Mouse (Mus musculus) CH12.LX (cell line): ENCODE results near the gene Fam186b. TPM values are rescaled to one million over a fixed set of nuclear protein-coding genes. Genes with fewer than 3 reads are reported as not detected.

Experiments
- DNase-seq: peaks from one replicate; pipeline ENCODE4 v3.0.0-alpha.2; 2013; ENCODE audit errors: extremely low read depth
- H3K27ac ChIP-seq: 2 replicates; pipeline ENCODE4 v1.5.1; 2012; ENCODE audit warnings: low read depth, mild to moderate bottlenecking, control low read depth, moderate library complexity; ENCODE audit not compliant: insufficient read depth
- H3K27me3 ChIP-seq: replicated peaks from 2 replicates; pipeline ENCODE3; 2012; ENCODE audit warnings: inconsistent platforms
- H3K36me3 ChIP-seq, 2 experiments: replicated peaks in 1 of 2; 2 replicates each; pipeline versions ENCODE3 to v1.6.1; 2012; ENCODE audit warnings: inconsistent platforms in 1 of 2, low read length in 1 of 2, mild to moderate bottlenecking in 1 of 2, mixed read lengths in 1 of 2, moderate library complexity in 1 of 2; ENCODE audit not compliant: control insufficient read depth in 1 of 2, insufficient read depth in 1 of 2
- H3K4me1 ChIP-seq, 2 experiments: 2 replicates each; pipeline ENCODE4 v1.6.1; 2012; ENCODE audit warnings: inconsistent platforms in 1 of 2, moderate library complexity in 1 of 2; ENCODE audit not compliant: insufficient read depth in 2 of 2, control insufficient read depth in 1 of 2
- H3K4me2 ChIP-seq: 2 replicates; pipeline ENCODE4 v1.6.1; 2012; ENCODE audit warnings: low read depth, mild to moderate bottlenecking, control low read depth; ENCODE audit not compliant: poor library complexity, insufficient read depth, severe bottlenecking
- H3K4me3 ChIP-seq, 3 experiments: fragments of 150-350 bp in 1 of 3; sonication (generic) in 1 of 3; replicated peaks in 1 of 3; 2 replicates each; pipeline versions ENCODE3 to v1.5.1; 2011 to 2012; ENCODE audit warnings: low read depth in 2 of 3, low read length in 2 of 3, mild to moderate bottlenecking in 2 of 3, moderate library complexity in 2 of 3, control low read depth in 1 of 3, improper control_type of control experiment in 1 of 3, inconsistent platforms in 1 of 3, mixed read lengths in 1 of 3; ENCODE audit not compliant: poor library complexity in 1 of 3
- H3K79me2 ChIP-seq: replicated peaks from 2 replicates; pipeline ENCODE4 v1.6.1; 2012; ENCODE audit warnings: mild to moderate bottlenecking, moderate library complexity; ENCODE audit not compliant: control insufficient read depth, poor library complexity, insufficient read depth, severe bottlenecking; ENCODE audit errors: extremely low read depth
- H3K9ac ChIP-seq: 2 replicates; pipeline ENCODE4 v1.6.1; 2012; ENCODE audit warnings: low read depth, mild to moderate bottlenecking, control low read depth, moderate library complexity; ENCODE audit not compliant: insufficient read depth
- H3K9me3 ChIP-seq: replicated peaks from 2 replicates; pipeline ENCODE3; 2012; ENCODE audit warnings: low read length, inconsistent platforms, mixed read lengths
- CHD1 ChIP-seq: IDR thresholded peaks from 2 replicates; pipeline ENCODE4 v1.6.1; 2012; ENCODE audit warnings: low read depth, low read length, improper control_type of control experiment, inconsistent platforms
- CHD2 ChIP-seq: IDR thresholded peaks from 2 replicates; pipeline ENCODE4 v1.6.1; 2011; ENCODE audit warnings: low read length, improper control_type of control experiment
- GABPA ChIP-seq: IDR thresholded peaks from 2 replicates; pipeline ENCODE4 v1.6.1; 2012; ENCODE audit warnings: low read depth, low read length, improper control_type of control experiment, inconsistent platforms; ENCODE audit not compliant: insufficient replicate concordance
- IRF4 ChIP-seq: IDR thresholded peaks from 2 replicates; pipeline ENCODE4 v1.6.1; 2014; ENCODE audit warnings: low read depth, mild to moderate bottlenecking, inconsistent platforms, low read length, improper control_type of control experiment
- KAT2A ChIP-seq: IDR thresholded peaks from 2 replicates; pipeline ENCODE4 v1.6.1; 2012; ENCODE audit warnings: low read length, improper control_type of control experiment, inconsistent platforms; ENCODE audit not compliant: insufficient replicate concordance
- MAFK ChIP-seq: IDR thresholded peaks from 2 replicates; pipeline ENCODE4 v1.6.1; 2011; ENCODE audit warnings: low read length, improper control_type of control experiment; ENCODE audit not compliant: insufficient replicate concordance
- NELFE ChIP-seq: IDR thresholded peaks from 2 replicates; pipeline ENCODE4 v1.6.1; 2011; ENCODE audit warnings: low read depth, low read length, improper control_type of control experiment
- NRF1 ChIP-seq: IDR thresholded peaks from 2 replicates; pipeline ENCODE4 v1.6.1; 2014; ENCODE audit warnings: low read depth, mild to moderate bottlenecking, inconsistent platforms, low read length, improper control_type of control experiment, moderate library complexity
- PAX5 ChIP-seq: IDR thresholded peaks from 2 replicates; pipeline ENCODE4 v1.6.1; 2012; ENCODE audit warnings: low read length, inconsistent platforms, mixed read lengths
- RCOR1 ChIP-seq: conservative IDR thresholded peaks from 2 replicates; pipeline ENCODE4 v1.6.1; 2012; ENCODE audit warnings: low read depth, mild to moderate bottlenecking, inconsistent platforms, low read length, improper control_type of control experiment
- TCF12 ChIP-seq: IDR thresholded peaks from 2 replicates; pipeline ENCODE4 v1.6.1; 2014; ENCODE audit warnings: low read depth, mild to moderate bottlenecking, inconsistent platforms, low read length, improper control_type of control experiment
- USF1 ChIP-seq: IDR thresholded peaks from 2 replicates; pipeline ENCODE4 v1.6.1; 2014; ENCODE audit warnings: low read depth, mild to moderate bottlenecking, inconsistent platforms, low read length, improper control_type of control experiment
- ZNF384 ChIP-seq: IDR thresholded peaks from 2 replicates; pipeline ENCODE4 v1.6.1; 2012; ENCODE audit warnings: low read depth, low read length, improper control_type of control experiment, inconsistent platforms
- dilution Hi-C: fragments of 300-500 bp; cut with MboI; formaldehyde crosslinking; loops from 2 replicates; pipeline ENCODE4 v1.14.3; 2020; ENCODE audit warnings: low sequenced_read_pairs; ENCODE audit not compliant: extremely low pct_unique_long_range_greater_than_20kb, extremely low pct_ligation_motif_present
- in situ Hi-C: fragments of 300-500 bp; cut with MboI; formaldehyde crosslinking; loops from 3 replicates; pipeline ENCODE4 v1.14.3; 2019; ENCODE audit warnings: low sequenced_read_pairs, low pct_ligation_motif_present, low pct_unique_long_range_greater_than_20kb, mixed read lengths
- polyA plus RNA-seq: library from polyadenylated mRNA; unstranded; fragments of >175 nt; gene quantifications from 2 replicates; pipeline ENCODE4 v1.2.1, GENCODE M21; 2012; ENCODE audit warnings: low read depth; ENCODE audit not compliant: insufficient read length
- total RNA-seq, 2 experiments: library from RNA; depleted of rRNA; stranded (reverse); fragments of 300-350 nt in 1 of 2; fragments of >200 nt in 1 of 2; gene quantifications; 2 replicates each; pipeline ENCODE4 v1.2.3; 2012 to 2014

Fam186b gene
- total and polyA plus RNA-seq, 3 experiments, result 0.04 to 0.11 TPM; not detected in 1

GRCm38 (mm10) chr15:99233719-99234118 lies 62.0 kb downstream of the Fam186b start:
- H3K79me2 ChIP-seq, result no peaks in the 10 kb centered on the region
- peaks cover 0 to 9% of the 10 kb centered on the region in 2 experiments; a peak in 2 of 4 replicates for H3K4me1 ChIP-seq
- TF ChIP-seq RCOR1 (no peak), IRF4 (no peak)
- H3K9me3 ChIP-seq, result peaks cover 3% of the 10 kb centered on the region
- no peak overlapping the region for H3K9ac ChIP-seq
- in situ Hi-C loops (no loop called here), dilution Hi-C loops (no loop called here)
- no peak overlapping the region for H3K4me3 ChIP-seq
- no peak for DNase-seq
- no peak overlapping the region for H3K4me2 ChIP-seq
- H3K36me3 ChIP-seq, result no peaks in the 10 kb centered on the region
- no peak overlapping the region for H3K27ac ChIP-seq
- H3K27me3 ChIP-seq, result peaks cover 76% of the 10 kb centered on the region

- Histone ChIP-seq H3K4me1 (peaks cover 0 to 9% of the 10 kb centered on the region in 2 experiments; a peak in 2 of 4 replicates), H3K79me2 (no peaks in the 10 kb centered on the region), H3K27me3 (peaks cover 89% of the 10 kb centered on the region), H3K4me2 (no peak overlapping the region), H3K9me3 (peaks cover 3% of the 10 kb centered on the region), H3K27ac (no peak overlapping the region), H3K9ac (no peak overlapping the region), H3K4me3 (no peak overlapping the region), H3K36me3 (no peaks in the 10 kb centered on the region)
- dilution Hi-C loops (no loop called here), in situ Hi-C loops (no loop called here)
- DNase-seq, result no peak
- no peak for TF ChIP-seq ZNF384
- no peak for TF ChIP-seq KAT2A
Observed at GRCm38 (mm10) chr15:99231998-99232397, 63.7 kb downstream of the Fam186b start.

GRCm38 (mm10) chr15:99226090-99226489 lies 69.6 kb downstream of the Fam186b start:
- TF ChIP-seq KAT2A (no peak), CHD2 (no peak), NELFE (no peak), CHD1 (no peak), MAFK (no peak), TCF12 (no peak), GABPA (no peak), USF1 (no peak), NRF1 (no peak), PAX5 (no peak)
- TF ChIP-seq, all 38 proteins: peak for 0
- no peak for DNase-seq
- no peak overlapping the region for H3K4me3 ChIP-seq
- no peak overlapping the region for H3K4me2 ChIP-seq
- no peaks in the 10 kb centered on the region for H3K36me3 ChIP-seq
- no peak overlapping the region for H3K9ac ChIP-seq
- H3K27me3 ChIP-seq, result peaks cover 97% of the 10 kb centered on the region
- in situ Hi-C loops (no loop called here), dilution Hi-C loops (no loop called here)
- H3K79me2 ChIP-seq, result no peaks in the 10 kb centered on the region
- peaks cover 0 to 21% of the 10 kb centered on the region in 2 experiments; a peak in 2 of 4 replicates for H3K4me1 ChIP-seq
- no peaks in the 10 kb centered on the region for H3K9me3 ChIP-seq
- no peak overlapping the region for H3K27ac ChIP-seq
